Mouse (Mus musculus): ENCODE data around the gene Stx3.

The Stx3 gene

GRCm38 (mm10) chr19:11725915-11726314 is 93.3 kb downstream of the Stx3 start:
- DNase-seq (ENCODE audit: low spot score) = no peak

Data from urinary bladder, postnatal 25 days (tissue).